Mouse (Mus musculus): ENCODE data around the gene Apobec2.

GRCm38 (mm10) chr17:48407154-48407553 lies 25.6 kb downstream of the Apobec2 start:
- TF ChIP-seq POLR2A (IDR thresholded peaks at IDR 0.05; ENCODE audit: insufficient read length, low read depth) (no peak), USF1 (IDR thresholded peaks at IDR 0.05; ENCODE audit: low read depth) (no peak), MYOG (IDR thresholded peaks at IDR 0.05; ENCODE audit: control insufficient read depth in 1 of 3, insufficient read depth in 1 of 3, insufficient read length in 2 of 3, low read depth in 2 of 3) (no peak), E2F4 (IDR thresholded peaks at IDR 0.05; ENCODE audit: insufficient read depth) (no peak)

Data from myocyte (in vitro differentiated cells).